Mouse (Mus musculus) limb, embryonic 12.5 days (tissue): ENCODE results near the gene Kcnj10. TPM values are rescaled to one million over a fixed set of nuclear protein-coding genes. Genes with fewer than 3 reads are reported as not detected.

Experiments used
- ATAC-seq: fragments of 200-750 bp; cut with Nextera tagmentation; 2 replicates; pipeline ENCODE4 v1.8.0; 2017; ENCODE audit warnings: low read depth, moderate TSS enrichment; ENCODE audit not compliant: insufficient number of reproducible peaks, insufficient read depth, low FRiP score, low TSS enrichment
- H3K27ac ChIP-seq: fragments of 300-500 bp; sonication (generic); 2 replicates; pipeline ENCODE4 v1.5.1; 2016; ENCODE audit warnings: mild to moderate bottlenecking, moderate library complexity
- H3K27me3 ChIP-seq: fragments of 300-500 bp; sonication (generic); 2 replicates; pipeline ENCODE4 v1.6.1; 2016; ENCODE audit warnings: mild to moderate bottlenecking, moderate library complexity
- H3K36me3 ChIP-seq: fragments of 300-500 bp; sonication (generic); 2 replicates; pipeline ENCODE4 v1.6.1; 2016; ENCODE audit warnings: mild to moderate bottlenecking, moderate library complexity
- H3K4me1 ChIP-seq: fragments of 300-500 bp; sonication (generic); replicated peaks from 2 replicates; pipeline ENCODE4 v1.6.1; 2016
- H3K4me2 ChIP-seq: fragments of 300-500 bp; sonication (generic); 2 replicates; pipeline ENCODE4 v1.6.1; 2016; ENCODE audit warnings: mild to moderate bottlenecking, moderate library complexity
- H3K4me3 ChIP-seq: fragments of 300-500 bp; sonication (generic); replicated peaks from 2 replicates; pipeline ENCODE4 v1.5.1; 2016; ENCODE audit warnings: mild to moderate bottlenecking
- H3K9ac ChIP-seq: fragments of 300-500 bp; sonication (generic); replicated peaks from 2 replicates; pipeline ENCODE4 v1.6.1; 2016; ENCODE audit warnings: mild to moderate bottlenecking, moderate library complexity
- H3K9me3 ChIP-seq: fragments of 300-500 bp; sonication (generic); 2 replicates; pipeline ENCODE4 v1.6.1; 2016; ENCODE audit warnings: mild to moderate bottlenecking, moderate library complexity
- WGBS: fragments of 180-500 bp; shearing (Covaris S2); methylation state at CpG from one replicate; pipeline ENCODE4 v1.1.7; 2016; 5-methylcytosine and 5-hydroxymethylcytosine counted together
- polyA plus RNA-seq: library from polyadenylated mRNA; unstranded; fragments of >200 nt; fragmentation: Nextera tagmentation; extraction: Ambion mirVana; gene quantifications from 2 replicates; pipeline ENCODE4 v1.2.1, GENCODE M21; 2016

The Kcnj10 gene
- polyA plus RNA-seq, 1 experiment from 2014 or later = 0.05 TPM

DNA sequence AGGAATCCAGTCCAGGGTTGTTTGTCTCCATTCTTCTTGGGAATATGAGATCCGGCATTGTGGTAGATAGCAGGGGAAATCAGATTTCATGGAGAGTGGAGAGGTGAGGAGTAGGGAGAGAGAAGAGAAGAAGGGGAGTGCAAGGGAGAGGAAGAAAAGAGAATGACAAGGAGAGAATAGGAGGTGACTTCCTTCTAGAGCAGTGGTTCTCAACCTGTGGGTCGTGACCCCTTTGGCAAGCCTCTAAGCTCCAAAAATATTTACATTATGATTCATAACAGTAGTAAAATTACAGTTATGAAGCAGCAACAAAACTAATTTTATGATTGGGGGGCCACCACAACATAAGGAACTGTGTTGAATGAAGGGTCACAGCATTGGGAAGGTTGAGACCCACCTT is 8.1 kb upstream of the Kcnj10 start:
- Histone ChIP-seq H3K4me3 (no peak overlapping the region), H3K27me3 (peaks cover 84% of the 10 kb centered on the region), H3K9ac (no peak overlapping the region), H3K9me3 (no peaks in the 10 kb centered on the region), H3K36me3 (no peaks in the 10 kb centered on the region), H3K27ac (no peak overlapping the region), H3K4me2 (no peak overlapping the region), H3K4me1 (no peaks in the 10 kb centered on the region)
- WGBS = 76% methylated on average over 2 of the region's 2 CpGs
- no peak for ATAC-seq

DNA sequence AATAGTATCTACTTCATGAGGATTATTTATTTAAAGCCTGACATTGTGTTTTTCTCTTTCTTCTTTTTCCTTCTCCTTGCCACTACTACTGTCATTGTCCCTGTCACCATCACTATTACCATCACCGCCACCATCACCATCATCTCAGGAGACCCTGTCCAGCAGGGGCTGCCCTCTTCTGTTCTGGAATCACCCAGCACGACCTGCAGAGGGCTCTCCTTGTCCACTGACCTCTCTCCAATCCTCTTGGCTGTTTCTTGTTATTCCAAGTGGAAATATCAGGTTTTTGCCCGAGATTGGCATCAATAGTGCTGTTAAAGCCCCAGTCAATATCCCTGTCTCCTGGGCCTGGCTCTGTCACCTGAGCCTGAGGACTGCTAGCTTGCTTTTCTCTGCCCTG is 7.5 kb upstream of the Kcnj10 start:
- peaks cover 83% of the 10 kb centered on the region for H3K27me3 ChIP-seq
- H3K9ac ChIP-seq = no peak overlapping the region
- no peaks in the 10 kb centered on the region for H3K4me1 ChIP-seq
- no peak overlapping the region for H3K4me2 ChIP-seq
- H3K36me3 ChIP-seq = no peaks in the 10 kb centered on the region
- ATAC-seq = no peak
- WGBS = 20% methylated on average over 3 of the region's 3 CpGs
- H3K4me3 ChIP-seq = no peak overlapping the region
- H3K9me3 ChIP-seq = no peaks in the 10 kb centered on the region
- H3K27ac ChIP-seq = no peak overlapping the region

- H3K9me3 ChIP-seq = no peaks in the 10 kb centered on the region
- H3K4me3 ChIP-seq = no peak overlapping the region
- WGBS = 75% methylated on average over 15 of the region's 15 CpGs
- no peak overlapping the region for H3K4me2 ChIP-seq
- peaks cover 78% of the 10 kb centered on the region for H3K27me3 ChIP-seq
- no peaks in the 10 kb centered on the region for H3K36me3 ChIP-seq
- H3K9ac ChIP-seq = no peak overlapping the region
- H3K4me1 ChIP-seq = peaks cover 4% of the 10 kb centered on the region; the same call in 1 of the 2 replicates
- ATAC-seq = no peak
- no peak overlapping the region for H3K27ac ChIP-seq
These were observed 5.2 kb upstream of the Kcnj10 start for GRCm38 (mm10) chr1:172335804-172336203.

GRCm38 (mm10) chr1:172337411-172338185 is 3.4 kb upstream of the Kcnj10 start:
- Histone ChIP-seq H3K4me3 (no peak overlapping the region), H3K4me1 (peaks cover 6% of the 10 kb centered on the region; the same call in 1 of the 2 replicates), H3K27me3 (peaks cover 84% of the 10 kb centered on the region), H3K4me2 (no peak overlapping the region), H3K9me3 (no peaks in the 10 kb centered on the region), H3K9ac (no peak overlapping the region), H3K36me3 (no peaks in the 10 kb centered on the region), H3K27ac (no peak overlapping the region)
- WGBS = 52% methylated on average over 2 of the region's 2 CpGs
- ATAC-seq = no peak

- H3K36me3 ChIP-seq = no peaks in the 10 kb centered on the region
These were observed 376 bp downstream of the Kcnj10 start for GRCm38 (mm10) chr1:172341386-172341785.

GRCm38 (mm10) chr1:172342729-172343128 is 1.7 kb downstream of the Kcnj10 start:
- Histone ChIP-seq H3K4me3 (no peak overlapping the region), H3K9me3 (no peaks in the 10 kb centered on the region), H3K4me1 (peaks cover 6% of the 10 kb centered on the region; the same call in 1 of the 2 replicates), H3K27me3 (peaks cover 56% of the 10 kb centered on the region), H3K4me2 (no peak overlapping the region), H3K9ac (no peak overlapping the region), H3K27ac (no peak overlapping the region), H3K36me3 (no peaks in the 10 kb centered on the region)
- 97% methylated on average over 3 of the region's 3 CpGs for WGBS
- ATAC-seq = no peak

More at GRCm38 (mm10) chr1:172341386-172341785, 376 bp downstream of the Kcnj10 start:
- peak overlapping the region; percentile 41 for H3K4me3 ChIP-seq
- WGBS = 19% methylated on average over 10 of the region's 10 CpGs
- no peak overlapping the region for H3K27ac ChIP-seq
- H3K4me2 ChIP-seq = peak overlapping the region; percentile 66
- peaks cover 64% of the 10 kb centered on the region for H3K27me3 ChIP-seq
- H3K9ac ChIP-seq = no peak overlapping the region
- no peak; the same call in 1 of the 2 replicates for ATAC-seq
- no peaks in the 10 kb centered on the region for H3K9me3 ChIP-seq
- H3K4me1 ChIP-seq = peaks cover 6% of the 10 kb centered on the region; the same call in 1 of the 2 replicates

DNA sequence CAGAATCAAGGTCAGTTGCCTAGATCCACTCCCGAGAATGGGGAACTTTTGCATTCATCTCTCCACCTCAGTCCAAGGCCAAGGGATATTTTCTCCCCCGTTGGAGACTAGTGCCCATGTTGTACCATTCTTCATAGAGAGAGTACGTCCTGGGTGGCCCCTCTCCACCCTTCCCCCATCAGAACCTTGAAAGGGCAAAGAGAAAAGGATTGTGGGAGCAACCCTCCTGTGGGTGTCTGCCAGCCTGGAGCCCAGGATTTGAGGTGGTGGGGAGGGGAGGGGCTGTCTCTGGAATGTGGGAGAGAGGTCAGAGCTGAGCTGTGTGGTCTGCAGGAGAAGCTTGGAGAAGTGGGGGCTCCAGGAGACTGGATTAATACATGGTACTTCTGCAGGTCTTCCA is 2.9 kb downstream of the Kcnj10 start:
- no peaks in the 10 kb centered on the region for H3K36me3 ChIP-seq
- H3K9ac ChIP-seq = no peak overlapping the region
- H3K4me1 ChIP-seq = peaks cover 6% of the 10 kb centered on the region; the same call in 1 of the 2 replicates
- peaks cover 51% of the 10 kb centered on the region for H3K27me3 ChIP-seq
- no peak overlapping the region for H3K4me2 ChIP-seq
- 72% methylated on average over 3 of the region's 3 CpGs for WGBS
- H3K9me3 ChIP-seq = no peaks in the 10 kb centered on the region
- ATAC-seq = no peak
- no peak overlapping the region for H3K27ac ChIP-seq
- no peak overlapping the region for H3K4me3 ChIP-seq

DNA sequence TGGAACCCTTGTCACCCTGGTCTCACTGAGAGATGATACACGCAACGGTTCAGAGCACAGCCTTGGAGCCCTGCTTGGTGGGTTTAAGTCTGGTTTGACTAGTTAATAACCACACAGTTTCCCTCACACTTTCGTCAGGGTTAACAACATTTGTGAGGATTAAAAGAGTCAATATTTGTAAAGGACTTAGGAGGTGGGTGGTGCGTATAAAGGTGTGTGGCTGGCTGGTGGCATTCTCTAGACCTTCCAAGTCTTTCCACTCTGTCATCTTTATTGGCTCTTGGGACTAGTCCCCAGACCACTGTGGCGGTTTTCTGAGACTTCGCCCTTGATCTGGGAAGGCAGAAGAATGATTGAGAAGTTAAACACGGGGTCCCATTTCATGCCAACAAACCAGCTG is 3.8 kb downstream of the Kcnj10 start:
- no peak for ATAC-seq
- no peak overlapping the region for H3K27ac ChIP-seq
- WGBS = 80% methylated on average over 7 of the region's 7 CpGs

GRCm38 (mm10) chr1:172346707-172347106 is 5.7 kb downstream of the Kcnj10 start:
- no peak overlapping the region for H3K9ac ChIP-seq
- peaks cover 12% of the 10 kb centered on the region; the same call in 1 of the 2 replicates for H3K4me1 ChIP-seq
- no peak overlapping the region for H3K27ac ChIP-seq
- no peak overlapping the region for H3K4me3 ChIP-seq
- no peak for ATAC-seq
- peaks cover 53% of the 10 kb centered on the region for H3K27me3 ChIP-seq
- H3K9me3 ChIP-seq = no peaks in the 10 kb centered on the region
- H3K4me2 ChIP-seq = no peak overlapping the region
- 86% methylated on average over 10 of the region's 10 CpGs for WGBS
- no peaks in the 10 kb centered on the region for H3K36me3 ChIP-seq

More for the DNA sequence above, 3.8 kb downstream of the Kcnj10 start:
- H3K9me3 ChIP-seq = no peaks in the 10 kb centered on the region
- peaks cover 51% of the 10 kb centered on the region for H3K27me3 ChIP-seq
- no peak overlapping the region for H3K9ac ChIP-seq
- H3K36me3 ChIP-seq = no peaks in the 10 kb centered on the region
- no peak overlapping the region for H3K4me2 ChIP-seq
- H3K4me3 ChIP-seq = no peak overlapping the region
- H3K4me1 ChIP-seq = peaks cover 9% of the 10 kb centered on the region

- Histone ChIP-seq H3K4me3 (no peak overlapping the region), H3K9ac (no peak overlapping the region), H3K27me3 (peaks cover 50% of the 10 kb centered on the region), H3K36me3 (no peaks in the 10 kb centered on the region), H3K4me2 (no peak overlapping the region), H3K4me1 (peaks cover 12% of the 10 kb centered on the region; the same call in 1 of the 2 replicates), H3K27ac (no peak overlapping the region), H3K9me3 (no peaks in the 10 kb centered on the region)
- WGBS = 89% methylated on average over 12 of the region's 12 CpGs
- ATAC-seq = no peak
These were observed 6.4 kb downstream of the Kcnj10 start for GRCm38 (mm10) chr1:172347382-172347781.

DNA sequence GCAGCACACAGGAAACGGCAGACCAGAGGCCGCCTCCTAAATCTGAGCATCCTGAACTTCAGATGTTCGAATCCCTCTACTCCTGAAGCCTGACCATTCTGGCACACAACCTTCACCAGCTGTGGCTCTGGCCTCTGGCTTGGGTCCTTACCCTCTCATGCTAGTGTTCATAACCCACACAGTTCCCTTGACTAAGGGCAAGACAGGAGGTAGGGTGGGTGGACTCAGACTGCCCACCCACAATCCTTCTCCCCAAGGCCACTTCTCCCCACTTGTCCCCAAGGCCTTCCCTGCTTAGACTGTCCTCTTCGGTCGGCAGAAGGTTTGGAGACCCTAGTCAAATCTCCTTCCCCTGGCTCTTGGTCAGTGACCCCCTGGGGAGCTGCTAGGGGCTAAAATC is 8.5 kb downstream of the Kcnj10 start:
- Histone ChIP-seq H3K27me3 (peaks cover 48% of the 10 kb centered on the region), H3K9ac (no peak overlapping the region), H3K4me2 (no peak overlapping the region), H3K4me1 (peaks cover 12% of the 10 kb centered on the region; the same call in 1 of the 2 replicates), H3K9me3 (no peaks in the 10 kb centered on the region), H3K36me3 (no peaks in the 10 kb centered on the region), H3K4me3 (no peak overlapping the region), H3K27ac (no peak overlapping the region)
- ATAC-seq = no peak
- 65% methylated on average over 5 of the region's 5 CpGs for WGBS
